Mouse (Mus musculus) CH12.LX (cell line): ENCODE measurements around the gene Jhy.

ENCODE experiments used
- CTCF ChIP-seq, 2 experiments: IDR thresholded peaks in 1 of 2; conservative IDR thresholded peaks in 1 of 2; 2 replicates each; pipeline ENCODE4 v1.5.1; 2011 to 2012; ENCODE audit warnings: low read depth in 2 of 2, low read length in 2 of 2, improper control_type of control experiment in 1 of 2, inconsistent platforms in 1 of 2, mild to moderate bottlenecking in 1 of 2, moderate library complexity in 1 of 2
- MAFK ChIP-seq: IDR thresholded peaks from 2 replicates; pipeline ENCODE4 v1.6.1; 2011; ENCODE audit warnings: low read length, improper control_type of control experiment; ENCODE audit not compliant: insufficient replicate concordance
- USF1 ChIP-seq: IDR thresholded peaks from 2 replicates; pipeline ENCODE4 v1.6.1; 2014; ENCODE audit warnings: low read depth, mild to moderate bottlenecking, inconsistent platforms, low read length, improper control_type of control experiment
- ZC3H11A ChIP-seq: IDR thresholded peaks from 2 replicates; pipeline ENCODE4 v1.6.1; 2012; ENCODE audit warnings: low read depth, mild to moderate bottlenecking, inconsistent platforms, low read length, improper control_type of control experiment

GRCm38 (mm10) chr9:40983758-40984157, 19.8 kb upstream of the Jhy start:
- TF ChIP-seq ZC3H11A (no peak), MAFK (no peak), USF1 (no peak), CTCF (conservative IDR thresholded peaks at IDR 0.05 in 1 of 2, IDR thresholded peaks at IDR 0.05 in 1 of 2; ENCODE audit: low read depth in 2 of 2, low read length in 2 of 2) (no peak)
